ENCODE assay signal across 16 mouse cellular contexts in the genomic region with DNA sequence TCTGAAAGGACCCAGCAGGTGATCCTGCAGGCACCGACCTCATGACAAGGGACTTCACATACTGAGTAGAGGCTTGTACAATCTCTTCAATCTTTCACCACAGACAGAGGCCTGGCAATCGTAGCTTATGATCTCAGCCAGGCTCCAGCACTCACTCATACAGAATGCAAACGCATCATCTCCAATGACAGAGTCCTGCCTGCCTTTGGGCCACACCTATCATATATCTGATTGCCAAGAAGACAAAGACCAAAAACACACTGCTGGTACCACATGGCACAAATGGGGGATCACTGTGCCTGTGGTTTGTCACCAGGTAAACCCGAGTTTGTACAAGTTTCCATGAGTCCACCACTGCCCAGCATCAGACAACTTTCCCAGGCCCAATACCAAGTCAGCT. TPM values are rescaled to one million over a fixed set of nuclear protein-coding genes. Genes with fewer than 3 reads are reported as not detected.
DNase-seq lines count a peak whose midpoint lies in the region; ATAC-seq lines count a peak whose summit lies in the region.
"Had no signal": no experiment of that assay in that cellular context is flagged by ENCODE, and none has a peak within 500 bp of the region (broad histone marks: within the 10 kb centered on the region; RNA-seq: fewer than 3 reads in every experiment).

No protein-coding gene starts in this region.

- no peak for DNase-seq in hindbrain, embryonic 14.5 days (ENCODE audit: low spot score)
- DNase-seq in liver, embryonic 11.5 days (ENCODE audit: low spot score) = no peak
- no peak for DNase-seq in testis, postnatal 10 days (ENCODE audit: low spot score)
- no peak for DNase-seq in retina, postnatal 1 day
- DNase-seq: adrenal gland, adult 8-10 months; cerebellum, adult 8-10 months; lung, adult 2 months; thymus, postnatal 14 days had no signal

- ATAC-seq in forebrain, embryonic 12.5 days (ENCODE audit: low FRiP score) = no peak
- ATAC-seq in forebrain, embryonic 16.5 days = no peak
- ATAC-seq in hindbrain, embryonic 13.5 days (ENCODE audit: low FRiP score) = no peak
- no peak for ATAC-seq in hindbrain, embryonic 14.5 days (ENCODE audit: low FRiP score)
- ATAC-seq in liver, embryonic 11.5 days (replicated peaks; ENCODE audit: low FRiP score) = no peak

- WGBS in forebrain, embryonic 12.5 days = 81% methylated on average over 4 of the region's 4 CpGs
- 85% methylated on average over 4 of the region's 4 CpGs for WGBS in forebrain, embryonic 16.5 days
- 80% methylated on average over 4 of the region's 4 CpGs for whole genome bisulfite sequencing in hindbrain, embryonic 13.5 days
- 69% methylated on average over 4 of the region's 4 CpGs for WGBS in hindbrain, embryonic 14.5 days
- WGBS in liver, embryonic 11.5 days = 61% methylated on average over 4 of the region's 4 CpGs

- H3K27me3 ChIP-seq in forebrain, embryonic 12.5 days = no peaks in the 10 kb centered on the region
- H3K27me3 ChIP-seq in forebrain, embryonic 16.5 days (replicated peaks; ENCODE audit: control insufficient read depth, insufficient read depth, low read length) = no peaks in the 10 kb centered on the region
- H3K27me3 ChIP-seq in hindbrain, embryonic 13.5 days = no peaks in the 10 kb centered on the region
- H3K27me3 ChIP-seq in hindbrain, embryonic 14.5 days (ENCODE audit: control insufficient read depth, insufficient read depth, low read length) = no peaks in the 10 kb centered on the region
- no peaks in the 10 kb centered on the region for H3K27me3 ChIP-seq in liver, embryonic 11.5 days (replicated peaks; ENCODE audit: control insufficient read depth, insufficient read depth, low read length)
- H3K27me3 ChIP-seq: kidney, embryonic 15.5 days; neural tube, embryonic 13.5 days had no signal

- H3K4me1 ChIP-seq in forebrain, embryonic 12.5 days = peaks cover 17% of the 10 kb centered on the region
- peaks cover 17% of the 10 kb centered on the region for H3K4me1 ChIP-seq in forebrain, embryonic 16.5 days (replicated peaks; ENCODE audit: control insufficient read depth, insufficient read depth, low read length)
- H3K4me1 ChIP-seq in hindbrain, embryonic 13.5 days (replicated peaks) = peaks cover 39% of the 10 kb centered on the region
- H3K4me1 ChIP-seq in hindbrain, embryonic 14.5 days (replicated peaks; ENCODE audit: control insufficient read depth, insufficient read depth, low read length) = peaks cover 11% of the 10 kb centered on the region
- H3K4me1 ChIP-seq in liver, embryonic 11.5 days (replicated peaks; ENCODE audit: control insufficient read depth, insufficient read depth, low read length) = peaks cover 48% of the 10 kb centered on the region

- no peak overlapping the region for H3K4me3 ChIP-seq in forebrain, embryonic 12.5 days (replicated peaks)
- H3K4me3 ChIP-seq in forebrain, embryonic 16.5 days (replicated peaks; ENCODE audit: low read length) = no peak overlapping the region
- no peak overlapping the region for H3K4me3 ChIP-seq in hindbrain, embryonic 13.5 days
- H3K4me3 ChIP-seq in hindbrain, embryonic 14.5 days (replicated peaks; ENCODE audit: low read length) = no peak overlapping the region
- peak overlapping the region; percentile 90 for H3K4me3 ChIP-seq in liver, embryonic 11.5 days (ENCODE audit: low read depth, low read length)
- H3K4me3 ChIP-seq: kidney, embryonic 15.5 days; neural tube, embryonic 13.5 days had no signal

- H3K36me3 ChIP-seq in forebrain, embryonic 12.5 days (replicated peaks) = peaks cover 37% of the 10 kb centered on the region
- peaks cover 8% of the 10 kb centered on the region for H3K36me3 ChIP-seq in forebrain, embryonic 16.5 days (ENCODE audit: control insufficient read depth, insufficient read depth)
- H3K36me3 ChIP-seq in hindbrain, embryonic 13.5 days = peaks cover 39% of the 10 kb centered on the region
- H3K36me3 ChIP-seq in hindbrain, embryonic 14.5 days (replicated peaks; ENCODE audit: control insufficient read depth, insufficient read depth) = peaks cover 32% of the 10 kb centered on the region
- H3K36me3 ChIP-seq in liver, embryonic 11.5 days (ENCODE audit: control insufficient read depth, insufficient read depth, low read length) = peaks cover 23% of the 10 kb centered on the region

- H3K9me3 ChIP-seq in forebrain, embryonic 12.5 days = no peaks in the 10 kb centered on the region
- no peaks in the 10 kb centered on the region for H3K9me3 ChIP-seq in forebrain, embryonic 16.5 days (ENCODE audit: control insufficient read depth, low read length)
- H3K9me3 ChIP-seq in hindbrain, embryonic 13.5 days = no peaks in the 10 kb centered on the region
- no peaks in the 10 kb centered on the region for H3K9me3 ChIP-seq in hindbrain, embryonic 14.5 days (ENCODE audit: control insufficient read depth, low read length)
- H3K9me3 ChIP-seq in liver, embryonic 11.5 days (ENCODE audit: control insufficient read depth, low read length) = no peaks in the 10 kb centered on the region
- H3K9me3 ChIP-seq: kidney, embryonic 15.5 days; neural tube, embryonic 13.5 days had no signal

- H3K9ac ChIP-seq in forebrain, embryonic 12.5 days = no peak overlapping the region
- H3K9ac ChIP-seq in forebrain, embryonic 16.5 days (replicated peaks; ENCODE audit: low read depth, low read length) = no peak overlapping the region
- peak overlapping the region; percentile 31; the same call in 1 of the 2 replicates for H3K9ac ChIP-seq in hindbrain, embryonic 13.5 days
- no peak overlapping the region for H3K9ac ChIP-seq in hindbrain, embryonic 14.5 days
- peak overlapping the region; percentile 84 for H3K9ac ChIP-seq in liver, embryonic 11.5 days (ENCODE audit: low read depth, low read length)
- H3K9ac ChIP-seq: kidney, embryonic 15.5 days; neural tube, embryonic 13.5 days had no signal

- no peak overlapping the region for H3K27ac ChIP-seq in forebrain, embryonic 12.5 days
- H3K27ac ChIP-seq in forebrain, embryonic 16.5 days (ENCODE audit: low read length) = no peak overlapping the region
- no peak overlapping the region for H3K27ac ChIP-seq in hindbrain, embryonic 13.5 days
- no peak overlapping the region for H3K27ac ChIP-seq in hindbrain, embryonic 14.5 days
- H3K27ac ChIP-seq in liver, embryonic 11.5 days (ENCODE audit: low read depth, low read length) = peak overlapping the region; percentile 71
- H3K27ac ChIP-seq: kidney, embryonic 15.5 days; macrophage; neural tube, embryonic 13.5 days; stomach, postnatal 0 days had no signal

- H3K4me2 ChIP-seq in forebrain, embryonic 12.5 days = peak overlapping the region; percentile 2; the same call in 1 of the 2 replicates
- no peak overlapping the region for H3K4me2 ChIP-seq in forebrain, embryonic 16.5 days (ENCODE audit: low read length)
- H3K4me2 ChIP-seq in hindbrain, embryonic 13.5 days = no peak overlapping the region
- H3K4me2 ChIP-seq in hindbrain, embryonic 14.5 days (replicated peaks) = no peak overlapping the region
- peak overlapping the region; percentile 75 for H3K4me2 ChIP-seq in liver, embryonic 11.5 days
- H3K4me2 ChIP-seq: kidney, embryonic 15.5 days; midbrain, embryonic 11.5 days; neural tube, embryonic 13.5 days had no signal

RNA-seq across cellular contexts. Expression of a gene that starts 4.2 kb away (rescaled TPM):
- 86.7 and 88.6 TPM in 2 replicates for polyA plus RNA-seq in forebrain, embryonic 12.5 days (2016; fragmentation: Nextera tagmentation; extraction: Ambion mirVana)
- 113 and 117 TPM in 2 replicates for polyA plus RNA-seq in forebrain, embryonic 16.5 days (2015; fragmentation: Nextera tagmentation; extraction: Ambion mirVana)
- 111 and 114 TPM in 2 replicates for polyA plus RNA-seq in hindbrain, embryonic 13.5 days (2015; fragmentation: Nextera tagmentation; extraction: Ambion mirVana)
- polyA plus RNA-seq in hindbrain, embryonic 14.5 days (2014; fragmentation: Nextera tagmentation; extraction: Ambion mirVana) = 139 and 146 TPM in 2 replicates
- polyA plus RNA-seq in liver, embryonic 11.5 days (2014; fragmentation: Nextera tagmentation; extraction: Ambion mirVana) = 290 and 303 TPM in 2 replicates

RNA-seq across cellular contexts. Expression of a gene that starts 34.2 kb away (rescaled TPM):
- polyA plus RNA-seq in forebrain, embryonic 12.5 days (2016; fragmentation: Nextera tagmentation; extraction: Ambion mirVana) = 71.7 and 80.5 TPM in 2 replicates
- 70.2 and 75.4 TPM in 2 replicates for polyA plus RNA-seq in forebrain, embryonic 16.5 days (2015; fragmentation: Nextera tagmentation; extraction: Ambion mirVana)
- polyA plus RNA-seq in hindbrain, embryonic 13.5 days (2015; fragmentation: Nextera tagmentation; extraction: Ambion mirVana) = 50.8 and 68.5 TPM in 2 replicates
- polyA plus RNA-seq in hindbrain, embryonic 14.5 days (2014; fragmentation: Nextera tagmentation; extraction: Ambion mirVana) = 99.6 and 101 TPM in 2 replicates
- polyA plus RNA-seq in liver, embryonic 11.5 days (2014; fragmentation: Nextera tagmentation; extraction: Ambion mirVana) = 14.2 and 14.5 TPM in 2 replicates

Comparison
In these comparisons a context has a peak if more than half of its experiments do, and no peak if none do; other contexts are left out.
1. H3K4me2 ChIP-seq: peak in forebrain, embryonic 12.5 days (single experiment) and liver, embryonic 11.5 days (single experiment); none in forebrain, embryonic 16.5 days (single experiment), hindbrain, embryonic 13.5 days (single experiment) and hindbrain, embryonic 14.5 days (single experiment).
2. H3K9ac ChIP-seq: peak in hindbrain, embryonic 13.5 days (single experiment) and liver, embryonic 11.5 days (single experiment); none in forebrain, embryonic 12.5 days (single experiment), forebrain, embryonic 16.5 days (single experiment) and hindbrain, embryonic 14.5 days (single experiment).